Mouse (Mus musculus) testis, adult 2 months (tissue): Measurements from ENCODE around the gene Spsb4.

ENCODE experiments used
- CTCF ChIP-seq: fragments of 200-500 bp; IDR thresholded peaks from 2 replicates; pipeline ENCODE4 v1.5.1; 2012; ENCODE audit warnings: low read depth, mild to moderate bottlenecking, inconsistent platforms, low read length, moderate library complexity; ENCODE audit not compliant: control insufficient read depth, insufficient read depth, insufficient replicate concordance
- POLR2A ChIP-seq: fragments of 200-500 bp; IDR thresholded peaks from 2 replicates; pipeline ENCODE4 v1.6.1; 2012; ENCODE audit warnings: low read depth, mild to moderate bottlenecking, inconsistent platforms, low read length, moderate library complexity; ENCODE audit not compliant: control insufficient read depth

DNA sequence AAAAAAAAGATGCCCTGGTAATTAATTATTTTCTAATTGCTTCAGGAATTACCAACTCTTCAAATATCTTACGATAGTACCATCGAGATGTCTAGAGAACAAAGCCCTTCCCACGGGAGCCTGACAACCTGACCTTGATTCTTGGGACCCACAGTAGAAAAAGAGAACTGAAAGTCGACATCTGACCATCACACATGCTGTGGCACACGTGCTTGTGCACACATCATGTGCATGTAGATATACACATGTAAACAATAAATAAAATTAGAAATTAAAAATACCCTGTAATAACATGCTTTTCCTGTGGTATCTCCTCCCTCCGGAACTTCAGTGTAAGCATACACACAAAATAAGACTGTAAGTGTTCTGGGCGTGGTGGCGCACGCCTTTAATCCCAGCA, 43.1 kb upstream of the Spsb4 start:
- no peak for TF ChIP-seq CTCF
- no peak for TF ChIP-seq POLR2A
